Mouse (Mus musculus): ENCODE measurements around the gene Tbcb. TPM values are rescaled to one million over a fixed set of nuclear protein-coding genes. Genes with fewer than 3 reads are reported as not detected.

The Tbcb gene
- polyA plus RNA-seq, 1 experiment: not detected

DNA sequence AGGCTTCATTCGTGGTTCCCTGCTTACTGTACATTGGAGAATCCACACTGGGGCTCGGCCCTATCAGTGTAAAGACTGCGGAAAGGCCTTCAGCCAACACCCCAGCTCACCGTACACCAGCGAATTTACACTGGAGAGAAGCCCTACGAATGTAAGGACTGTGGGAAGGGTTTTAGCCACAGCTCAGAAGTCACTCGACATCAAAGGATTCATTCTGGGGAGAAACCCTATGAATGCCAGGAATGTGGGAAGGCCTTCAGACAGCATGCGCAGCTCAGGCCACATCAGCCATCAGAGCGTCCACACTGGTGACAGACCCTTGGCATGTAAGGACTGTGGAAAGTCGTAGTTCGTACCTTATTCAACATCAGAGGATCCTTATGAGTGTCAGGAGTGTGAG is 53.8 kb downstream of the Tbcb start:
- WGBS: 90% methylated on average over 11 of the region's 11 CpGs
- TF ChIP-seq POLR2A (IDR thresholded peaks at IDR 0.05; ENCODE audit: insufficient read depth, low read depth, low read length): no peak
- TF ChIP-seq CTCF (IDR thresholded peaks at IDR 0.05; ENCODE audit: insufficient read depth, low read depth, low read length): no peak
- H3K4me1 ChIP-seq (ENCODE audit: control insufficient read depth, insufficient read depth, low read length): no peaks in the 10 kb centered on the region
- H3K27ac ChIP-seq (ENCODE audit: insufficient read depth, low read depth, low read length): no peak overlapping the region
- H3K4me3 ChIP-seq (ENCODE audit: insufficient read depth, low read depth, low read length): no peak overlapping the region

DNA sequence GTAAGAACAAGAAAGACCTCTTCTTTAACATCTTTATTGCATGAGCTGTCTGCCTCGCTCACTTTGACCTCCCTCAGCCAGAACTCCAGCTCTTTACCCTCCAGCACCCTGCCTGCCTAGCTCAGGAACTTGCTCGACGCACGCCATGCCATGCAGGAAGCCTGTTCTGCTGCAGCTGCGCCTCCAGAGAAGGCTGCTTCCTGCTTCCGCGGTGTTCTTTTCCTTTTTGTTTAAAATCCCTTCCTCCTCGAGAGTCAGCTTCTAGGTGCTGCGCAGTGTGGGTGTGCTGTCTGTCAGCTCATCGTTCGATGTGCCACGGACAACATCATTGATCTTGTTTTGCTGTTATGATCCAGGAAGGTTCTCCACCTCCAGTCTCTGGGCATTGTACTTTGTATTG is 55.6 kb downstream of the Tbcb start:
- no peak overlapping the region for H3K27ac ChIP-seq (ENCODE audit: insufficient read depth, low read depth, low read length)
- no peak for TF ChIP-seq CTCF (IDR thresholded peaks at IDR 0.05; ENCODE audit: insufficient read depth, low read depth, low read length)
- TF ChIP-seq POLR2A (IDR thresholded peaks at IDR 0.05; ENCODE audit: insufficient read depth, low read depth, low read length): no peak
- no peaks in the 10 kb centered on the region for H3K4me1 ChIP-seq (ENCODE audit: control insufficient read depth, insufficient read depth, low read length)
- 86% methylated on average over 12 of the region's 12 CpGs for WGBS
- no peak overlapping the region for H3K4me3 ChIP-seq (ENCODE audit: insufficient read depth, low read depth, low read length)

Other genes starting within 250 kb of the Tbcb start
- gene Zfp568, start 248.3 kb downstream of the Tbcb start, polyA plus RNA-seq (2012; ENCODE audit: insufficient read depth, insufficient read length, low replicate concordance, missing spikeins): not detected in 2 replicates
- gene Zfp14, start 180.9 kb downstream of the Tbcb start, polyA plus RNA-seq (2012; ENCODE audit: insufficient read depth, insufficient read length, low replicate concordance, missing spikeins): not detected in 2 replicates
- not detected in 2 replicates for gene Zfp82, start 159.4 kb downstream of the Tbcb start, polyA plus RNA-seq (2012; ENCODE audit: insufficient read depth, insufficient read length, low replicate concordance, missing spikeins)
- gene Gm26920, start 141.9 kb downstream of the Tbcb start, polyA plus RNA-seq (2012; ENCODE audit: insufficient read depth, insufficient read length, low replicate concordance, missing spikeins): not detected in 2 replicates
- gene Zfp566, start 141.7 kb downstream of the Tbcb start, polyA plus RNA-seq (2012; ENCODE audit: insufficient read depth, insufficient read length, low replicate concordance, missing spikeins): not detected in 2 replicates
- 238 TPM in 1 of 2 replicates, not detected in the other for gene Zfp260, start 137.5 kb downstream of the Tbcb start, polyA plus RNA-seq (2012; ENCODE audit: insufficient read depth, insufficient read length, low replicate concordance, missing spikeins)
- gene Zfp382, start 110.3 kb downstream of the Tbcb start, polyA plus RNA-seq (2012; ENCODE audit: insufficient read depth, insufficient read length, low replicate concordance, missing spikeins): not detected in 2 replicates
- not detected in 2 replicates for gene Zfp146, start 62.5 kb downstream of the Tbcb start, polyA plus RNA-seq (2012; ENCODE audit: insufficient read depth, insufficient read length, low replicate concordance, missing spikeins)
- not detected in 2 replicates for gene Cox7a1, start 48.1 kb downstream of the Tbcb start, polyA plus RNA-seq (2012; ENCODE audit: insufficient read depth, insufficient read length, low replicate concordance, missing spikeins)
- 469 TPM in 1 of 2 replicates, not detected in the other for gene Capns1, start 33.5 kb downstream of the Tbcb start, polyA plus RNA-seq (2012; ENCODE audit: insufficient read depth, insufficient read length, low replicate concordance, missing spikeins)
- not detected in 2 replicates for gene Polr2i, start 324 bp downstream of the Tbcb start, polyA plus RNA-seq (2012; ENCODE audit: insufficient read depth, insufficient read length, low replicate concordance, missing spikeins)
- not detected in 2 replicates for gene Ovol3, start 3.5 kb upstream of the Tbcb start, polyA plus RNA-seq (2012; ENCODE audit: insufficient read depth, insufficient read length, low replicate concordance, missing spikeins)
- not detected in 2 replicates for gene Thap8, start 47.8 kb upstream of the Tbcb start, polyA plus RNA-seq (2012; ENCODE audit: insufficient read depth, insufficient read length, low replicate concordance, missing spikeins)
- not detected in 2 replicates for gene Wdr62, start 48.1 kb upstream of the Tbcb start, polyA plus RNA-seq (2012; ENCODE audit: insufficient read depth, insufficient read length, low replicate concordance, missing spikeins)
- 737 TPM in 1 of 2 replicates, not detected in the other for gene Clip3, start 59.5 kb upstream of the Tbcb start, polyA plus RNA-seq (2012; ENCODE audit: insufficient read depth, insufficient read length, low replicate concordance, missing spikeins)
- not detected in 2 replicates for gene Alkbh6, start 76.4 kb upstream of the Tbcb start, polyA plus RNA-seq (2012; ENCODE audit: insufficient read depth, insufficient read length, low replicate concordance, missing spikeins)
- gene Syne4, start 82.5 kb upstream of the Tbcb start, polyA plus RNA-seq (2012; ENCODE audit: insufficient read depth, insufficient read length, low replicate concordance, missing spikeins): not detected in 2 replicates
- not detected in 2 replicates for gene E130208F15Rik, start 89.5 kb upstream of the Tbcb start, polyA plus RNA-seq (2012; ENCODE audit: insufficient read depth, insufficient read length, low replicate concordance, missing spikeins)
- gene Sdhaf1, start 91.6 kb upstream of the Tbcb start, polyA plus RNA-seq (2012; ENCODE audit: insufficient read depth, insufficient read length, low replicate concordance, missing spikeins): not detected in 2 replicates
- not detected in 2 replicates for gene Lrfn3, start 130.5 kb upstream of the Tbcb start, polyA plus RNA-seq (2012; ENCODE audit: insufficient read depth, insufficient read length, low replicate concordance, missing spikeins)
- gene Tyrobp, start 181.5 kb upstream of the Tbcb start, polyA plus RNA-seq (2012; ENCODE audit: insufficient read depth, insufficient read length, low replicate concordance, missing spikeins): not detected in 2 replicates
- not detected in 2 replicates for gene Hcst, start 187.6 kb upstream of the Tbcb start, polyA plus RNA-seq (2012; ENCODE audit: insufficient read depth, insufficient read length, low replicate concordance, missing spikeins)
- not detected in 2 replicates for gene Nfkbid, start 189.5 kb upstream of the Tbcb start, polyA plus RNA-seq (2012; ENCODE audit: insufficient read depth, insufficient read length, low replicate concordance, missing spikeins)
- 174 TPM in 1 of 2 replicates, not detected in the other for gene Aplp1, start 213.3 kb upstream of the Tbcb start, polyA plus RNA-seq (2012; ENCODE audit: insufficient read depth, insufficient read length, low replicate concordance, missing spikeins)
- not detected in 2 replicates for gene Kirrel2, start 225.4 kb upstream of the Tbcb start, polyA plus RNA-seq (2012; ENCODE audit: insufficient read depth, insufficient read length, low replicate concordance, missing spikeins)
- not detected in 2 replicates for gene Nphs1, start 226.0 kb upstream of the Tbcb start, polyA plus RNA-seq (2012; ENCODE audit: insufficient read depth, insufficient read length, low replicate concordance, missing spikeins)